Mouse (Mus musculus) liver, embryonic 16.5 days (tissue): ENCODE measurements around the gene Ahdc1. TPM values are rescaled to one million over a fixed set of nuclear protein-coding genes. Genes with fewer than 3 reads are reported as not detected.

Experiments used
- ATAC-seq: fragments of 200-750 bp; cut with Nextera tagmentation; 2 replicates; pipeline ENCODE4 v1.8.0; 2017; ENCODE audit warnings: low read depth, mild to moderate bottlenecking, moderate number of reproducible peaks, moderate library complexity
- H3K27ac ChIP-seq: fragments of 300-500 bp; sonication (generic); 2 replicates; pipeline ENCODE4 v1.5.1; 2014; ENCODE audit warnings: mild to moderate bottlenecking, low read length
- H3K27me3 ChIP-seq: fragments of 300-500 bp; sonication (generic); 2 replicates; pipeline ENCODE4 v1.6.1; 2014; ENCODE audit warnings: low read depth, low read length, mixed read lengths; ENCODE audit not compliant: control insufficient read depth, insufficient read depth
- H3K36me3 ChIP-seq: fragments of 300-500 bp; sonication (generic); 2 replicates; pipeline ENCODE4 v1.6.1; 2014; ENCODE audit warnings: mild to moderate bottlenecking; ENCODE audit not compliant: control insufficient read depth, insufficient read depth
- H3K4me1 ChIP-seq: fragments of 300-500 bp; sonication (generic); 2 replicates; pipeline ENCODE4 v1.6.1; 2014; ENCODE audit warnings: low read depth, low read length, mixed read lengths; ENCODE audit not compliant: control insufficient read depth
- H3K4me2 ChIP-seq: fragments of 300-500 bp; sonication (generic); 2 replicates; pipeline ENCODE4 v1.6.1; 2014; ENCODE audit warnings: low read depth, low read length, mixed read lengths
- H3K4me3 ChIP-seq: fragments of 300-500 bp; sonication (generic); 2 replicates; pipeline ENCODE4 v1.5.1; 2014; ENCODE audit warnings: low read depth, mild to moderate bottlenecking, low read length
- H3K9ac ChIP-seq: fragments of 300-500 bp; sonication (generic); 2 replicates; pipeline ENCODE4 v1.6.1; 2014; ENCODE audit warnings: low read depth, low read length
- H3K9me3 ChIP-seq: fragments of 300-500 bp; sonication (generic); replicated peaks from 2 replicates; pipeline ENCODE4 v1.6.1; 2016; ENCODE audit warnings: low read length; ENCODE audit not compliant: control insufficient read depth
- WGBS: fragments of 180-500 bp; shearing (Covaris S2); extraction: QIAGEN DNeasy Blood & Tissue Kit; methylation state at CpG from one replicate; pipeline ENCODE4 v1.1.7; 2014; ENCODE audit not compliant: insufficient replicate concordance; 5-methylcytosine and 5-hydroxymethylcytosine counted together
- polyA plus RNA-seq: library from polyadenylated mRNA; unstranded; fragments of >200 nt; fragmentation: Nextera tagmentation; extraction: Ambion mirVana; gene quantifications from 2 replicates; pipeline ENCODE4 v1.2.1, GENCODE M21; 2015

Ahdc1 gene
- polyA plus RNA-seq, 1 experiment from 2014 or later, result 1.6 TPM

- no peak for ATAC-seq
- WGBS, result 74% methylated on average over 6 of the region's 6 CpGs
- Histone ChIP-seq H3K4me1 (peaks cover 5% of the 10 kb centered on the region), H3K9me3 (no peaks in the 10 kb centered on the region), H3K27me3 (no peaks in the 10 kb centered on the region), H3K4me3 (no peak overlapping the region), H3K36me3 (no peaks in the 10 kb centered on the region), H3K27ac (no peak overlapping the region), H3K9ac (no peak overlapping the region), H3K4me2 (no peak overlapping the region)
Measured at GRCm38 (mm10) chr4:133028875-133029274, 17.8 kb downstream of the Ahdc1 start.

- no peak overlapping the region for H3K4me3 ChIP-seq
- H3K9ac ChIP-seq, result no peak overlapping the region
- peaks cover 2% of the 10 kb centered on the region; the same call in 1 of the 2 replicates for H3K4me1 ChIP-seq
- 75% methylated on average over 8 of the region's 8 CpGs for WGBS
- H3K27ac ChIP-seq, result no peak overlapping the region
- H3K27me3 ChIP-seq, result peaks cover 16% of the 10 kb centered on the region
- H3K9me3 ChIP-seq, result no peaks in the 10 kb centered on the region
- ATAC-seq, result no peak
- no peaks in the 10 kb centered on the region for H3K36me3 ChIP-seq
- H3K4me2 ChIP-seq, result no peak overlapping the region
Measured at GRCm38 (mm10) chr4:133032410-133033095, 21.5 kb downstream of the Ahdc1 start.

- ATAC-seq, result no peak
- Histone ChIP-seq H3K4me3 (no peak overlapping the region), H3K4me2 (no peak overlapping the region), H3K9ac (no peak overlapping the region), H3K36me3 (no peaks in the 10 kb centered on the region), H3K27me3 (peaks cover 36% of the 10 kb centered on the region), H3K9me3 (no peaks in the 10 kb centered on the region), H3K4me1 (peaks cover 9% of the 10 kb centered on the region), H3K27ac (no peak overlapping the region)
- WGBS, result 77% methylated on average over 10 of the region's 10 CpGs
Measured at GRCm38 (mm10) chr4:133034478-133034877, 23.4 kb downstream of the Ahdc1 start.

GRCm38 (mm10) chr4:133035446-133035845 lies 24.4 kb downstream of the Ahdc1 start:
- no peak overlapping the region for H3K27ac ChIP-seq
- peaks cover 45% of the 10 kb centered on the region for H3K27me3 ChIP-seq
- no peaks in the 10 kb centered on the region for H3K36me3 ChIP-seq
- ATAC-seq, result no peak
- H3K4me1 ChIP-seq, result peaks cover 9% of the 10 kb centered on the region
- H3K4me2 ChIP-seq, result no peak overlapping the region
- WGBS, result 68% methylated on average over 1 of the region's 1 CpGs
- no peak overlapping the region for H3K9ac ChIP-seq
- no peaks in the 10 kb centered on the region for H3K9me3 ChIP-seq
- no peak overlapping the region for H3K4me3 ChIP-seq

GRCm38 (mm10) chr4:133035946-133036345 lies 24.9 kb downstream of the Ahdc1 start:
- H3K27ac ChIP-seq, result no peak overlapping the region
- no peak for ATAC-seq
- peaks cover 50% of the 10 kb centered on the region for H3K27me3 ChIP-seq
- no peaks in the 10 kb centered on the region for H3K36me3 ChIP-seq
- H3K4me2 ChIP-seq, result no peak overlapping the region
- H3K9me3 ChIP-seq, result no peaks in the 10 kb centered on the region
- WGBS, result 71% methylated on average over 3 of the region's 3 CpGs
- peaks cover 9% of the 10 kb centered on the region for H3K4me1 ChIP-seq
- H3K9ac ChIP-seq, result no peak overlapping the region
- no peak overlapping the region for H3K4me3 ChIP-seq

- H3K4me1 ChIP-seq, result peaks cover 16% of the 10 kb centered on the region
- peaks cover 54% of the 10 kb centered on the region for H3K27me3 ChIP-seq
- H3K4me3 ChIP-seq, result no peak overlapping the region
- no peaks in the 10 kb centered on the region for H3K9me3 ChIP-seq
- H3K9ac ChIP-seq, result no peak overlapping the region
- H3K36me3 ChIP-seq, result no peaks in the 10 kb centered on the region
- 52% methylated on average over 9 of the region's 9 CpGs for WGBS
- no peak overlapping the region for H3K4me2 ChIP-seq
- no peak overlapping the region for H3K27ac ChIP-seq
- no peak for ATAC-seq
Measured at GRCm38 (mm10) chr4:133037293-133037692, 26.2 kb downstream of the Ahdc1 start.

GRCm38 (mm10) chr4:133037798-133038197 lies 26.7 kb downstream of the Ahdc1 start:
- Histone ChIP-seq H3K4me1 (peaks cover 21% of the 10 kb centered on the region), H3K27me3 (peaks cover 54% of the 10 kb centered on the region), H3K4me2 (peak overlapping the region; percentile 79; the same call in 1 of the 2 replicates), H3K9me3 (no peaks in the 10 kb centered on the region), H3K9ac (no peak overlapping the region), H3K36me3 (no peaks in the 10 kb centered on the region), H3K27ac (no peak overlapping the region), H3K4me3 (no peak overlapping the region)
- ATAC-seq, result no peak
- 41% methylated on average over 6 of the region's 6 CpGs for WGBS

- Histone ChIP-seq H3K4me3 (peak overlapping the region; percentile 60), H3K36me3 (no peaks in the 10 kb centered on the region), H3K9me3 (no peaks in the 10 kb centered on the region), H3K4me2 (peak overlapping the region; percentile 79), H3K27ac (no peak overlapping the region), H3K9ac (peak overlapping the region; percentile 25; the same call in 1 of the 2 replicates), H3K4me1 (peaks cover 29% of the 10 kb centered on the region), H3K27me3 (peaks cover 54% of the 10 kb centered on the region)
- ATAC-seq, result peak; percentile 30
- under 1% methylated on average over 47 of the region's 76 CpGs for WGBS
Measured at GRCm38 (mm10) chr4:133038521-133039115, 27.6 kb downstream of the Ahdc1 start.

- no peak overlapping the region for H3K27ac ChIP-seq
- no peaks in the 10 kb centered on the region for H3K36me3 ChIP-seq
- H3K9ac ChIP-seq, result peak overlapping the region; percentile 25; the same call in 1 of the 2 replicates
- peaks cover 54% of the 10 kb centered on the region for H3K27me3 ChIP-seq
- peaks cover 32% of the 10 kb centered on the region for H3K4me1 ChIP-seq
- peak overlapping the region; percentile 79 for H3K4me2 ChIP-seq
- peak; percentile 16; the same call in 1 of the 2 replicates for ATAC-seq
- peak overlapping the region; percentile 60 for H3K4me3 ChIP-seq
- H3K9me3 ChIP-seq, result no peaks in the 10 kb centered on the region
- WGBS, result 2% methylated on average over 59 of the region's 77 CpGs
Measured at GRCm38 (mm10) chr4:133039116-133039819, 28.2 kb downstream of the Ahdc1 start.
